Mouse (Mus musculus): Measurements from ENCODE around the gene Fbxo22. TPM values are rescaled to one million over a fixed set of nuclear protein-coding genes. Genes with fewer than 3 reads are reported as not detected.

Gene Fbxo22
- 85.5 and 86.8 TPM in 2 replicates for polyA plus RNA-seq (2016; fragmentation: Nextera tagmentation; extraction: Ambion mirVana)

- Histone ChIP-seq H3K4me2 (replicated peaks) (peak within 1 kb of the TSS; percentile 82), H3K27me3 (no peaks in the 10 kb centered on the region), H3K4me3 (peak within 1 kb of the TSS; percentile 89), H3K4me1 (peaks cover 24% of the 10 kb centered on the region), H3K36me3 (peaks cover 14% of the 10 kb centered on the region), H3K9ac (peak within 1 kb of the TSS; percentile 92), H3K9me3 (replicated peaks) (no peaks in the 10 kb centered on the region), H3K27ac (peak within 1 kb of the TSS; percentile 91)
- peak; percentile 99 for ATAC-seq (ENCODE audit: low FRiP score)
- under 1% methylated on average over 65 of the region's 65 CpGs for WGBS
These were observed at the start of gene Fbxo22 for GRCm38 (mm10) chr9:55208790-55209481. Fbxo22 (plus strand) TSS chr9:55208925.

- Histone ChIP-seq H3K36me3 (0 out of 2 replicates have a peak, but pooled peaks cover 4% of the 10 kb centered on the region), H3K9me3 (replicated peaks) (no peaks in the 10 kb centered on the region), H3K27me3 (no peaks in the 10 kb centered on the region), H3K4me2 (replicated peaks) (no peak overlapping the region), H3K4me3 (no peak overlapping the region), H3K4me1 (no peaks in the 10 kb centered on the region), H3K27ac (no peak overlapping the region), H3K9ac (no peak overlapping the region)
- ATAC-seq (ENCODE audit: low FRiP score), result no peak
- WGBS, result 93% methylated on average over 7 of the region's 7 CpGs
These were observed 37.9 kb upstream of the Fbxo22 start for GRCm38 (mm10) chr9:55170655-55171412.

DNA sequence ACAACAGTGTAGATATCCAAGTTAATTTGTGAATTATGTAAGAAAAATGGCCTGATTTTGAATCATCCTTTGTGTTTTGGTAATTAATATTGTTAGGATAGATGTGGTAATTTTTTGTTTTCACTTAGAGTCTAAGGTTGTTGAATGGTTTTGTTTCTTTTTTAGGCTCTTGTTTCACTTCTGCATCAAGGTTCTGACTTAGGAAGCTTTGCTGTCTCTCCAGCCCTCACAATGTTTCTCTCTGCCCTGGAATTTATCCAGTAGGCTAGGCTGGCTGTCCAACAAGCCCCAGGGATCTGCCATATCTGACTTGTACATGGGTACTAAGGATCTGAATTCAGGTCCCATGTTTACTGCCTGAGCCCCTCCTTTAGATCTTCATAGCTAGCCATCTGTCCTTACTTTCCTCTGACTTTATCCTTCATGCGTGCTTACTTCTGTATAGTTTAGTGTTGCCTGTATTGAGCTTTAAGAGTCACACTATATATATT, 36.5 kb upstream of the Fbxo22 start:
- no peaks in the 10 kb centered on the region for H3K27me3 ChIP-seq
- no peaks in the 10 kb centered on the region for H3K4me1 ChIP-seq
- 0 out of 2 replicates have a peak, but pooled peaks cover 4% of the 10 kb centered on the region for H3K36me3 ChIP-seq
- 98% methylated on average over 1 of the region's 1 CpGs for WGBS
- H3K9me3 ChIP-seq (replicated peaks), result no peaks in the 10 kb centered on the region
- H3K27ac ChIP-seq, result no peak overlapping the region
- no peak overlapping the region for H3K9ac ChIP-seq
- no peak for ATAC-seq (ENCODE audit: low FRiP score)
- no peak overlapping the region for H3K4me2 ChIP-seq (replicated peaks)
- H3K4me3 ChIP-seq, result no peak overlapping the region

DNA sequence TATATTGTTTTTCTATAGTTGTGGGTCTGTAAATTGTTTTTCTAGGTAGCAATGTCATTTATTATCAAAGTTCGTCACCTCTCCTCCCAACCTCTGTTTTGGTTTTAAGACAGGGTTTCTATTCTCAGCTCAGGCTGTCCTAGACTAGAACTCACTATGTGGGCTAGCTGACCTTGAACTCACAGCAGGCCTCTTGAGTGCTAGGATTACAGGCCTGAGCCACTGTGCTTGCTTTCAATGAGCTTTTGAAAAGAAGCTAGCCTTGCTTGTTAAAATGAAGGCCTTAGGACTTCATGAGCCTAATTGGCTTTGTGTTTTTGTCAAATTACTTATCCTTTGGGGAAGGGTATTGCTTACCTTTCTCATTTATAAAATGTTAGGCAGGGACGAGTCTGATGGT, 34.5 kb upstream of the Fbxo22 start:
- ATAC-seq (ENCODE audit: low FRiP score), result no peak
- no peak overlapping the region for H3K9ac ChIP-seq
- H3K27ac ChIP-seq, result no peak overlapping the region
- H3K9me3 ChIP-seq (replicated peaks), result no peaks in the 10 kb centered on the region
- no peaks in the 10 kb centered on the region for H3K27me3 ChIP-seq
- H3K4me2 ChIP-seq (replicated peaks), result no peak overlapping the region
- 0 out of 2 replicates have a peak, but pooled peaks cover 3% of the 10 kb centered on the region for H3K36me3 ChIP-seq
- H3K4me1 ChIP-seq, result no peaks in the 10 kb centered on the region
- no peak overlapping the region for H3K4me3 ChIP-seq
- WGBS, result 81% methylated on average over 2 of the region's 2 CpGs

DNA sequence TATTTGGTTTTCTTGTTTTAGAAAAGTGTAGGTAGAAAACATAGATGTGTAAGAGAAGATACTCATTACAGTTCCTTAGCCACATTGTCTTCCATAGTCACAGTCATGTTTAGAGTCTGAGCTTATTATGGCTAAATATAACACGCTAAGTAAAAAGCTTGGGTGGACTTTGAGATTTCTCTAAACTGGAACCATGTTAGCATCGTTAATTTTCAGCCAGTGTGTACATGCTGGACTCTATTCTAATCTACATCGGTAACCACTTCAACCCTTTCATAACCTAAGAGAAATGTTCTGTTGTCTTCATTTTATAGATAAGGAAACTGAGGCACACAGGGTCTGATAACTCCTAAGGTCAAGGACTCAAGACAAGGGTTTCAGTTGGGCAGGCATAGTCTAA, 12.8 kb upstream of the Fbxo22 start:
- ATAC-seq (ENCODE audit: low FRiP score), result no peak
- no peaks in the 10 kb centered on the region for H3K27me3 ChIP-seq
- 97% methylated on average over 3 of the region's 3 CpGs for WGBS
- no peak overlapping the region for H3K9ac ChIP-seq
- no peaks in the 10 kb centered on the region for H3K9me3 ChIP-seq (replicated peaks)
- no peak overlapping the region for H3K27ac ChIP-seq
- H3K4me1 ChIP-seq, result no peaks in the 10 kb centered on the region
- H3K36me3 ChIP-seq, result peaks cover 14% of the 10 kb centered on the region
- H3K4me3 ChIP-seq, result no peak overlapping the region
- no peak overlapping the region for H3K4me2 ChIP-seq (replicated peaks)

DNA sequence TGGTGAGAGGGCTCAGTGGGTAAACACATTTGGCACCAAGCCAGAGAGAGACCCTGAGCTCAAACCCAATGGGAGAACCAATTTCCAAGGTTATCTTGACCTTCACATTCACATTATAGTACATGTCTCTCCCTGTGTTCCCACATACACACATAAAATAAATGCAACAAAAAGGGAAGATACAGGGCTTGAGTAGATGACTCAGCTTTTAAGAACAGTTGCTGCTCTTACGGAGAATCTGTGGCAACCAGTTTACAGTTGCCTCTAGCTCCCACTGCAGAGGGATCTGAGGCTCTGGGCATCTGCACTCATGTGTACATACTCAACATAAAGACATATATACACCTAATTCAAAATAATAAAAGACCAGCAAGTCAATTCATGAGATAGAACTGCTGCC, 10.5 kb upstream of the Fbxo22 start:
- WGBS, result 97% methylated on average over 1 of the region's 1 CpGs
- Histone ChIP-seq H3K4me3 (no peak overlapping the region), H3K9me3 (replicated peaks) (no peaks in the 10 kb centered on the region), H3K27me3 (no peaks in the 10 kb centered on the region), H3K36me3 (peaks cover 12% of the 10 kb centered on the region), H3K27ac (no peak overlapping the region), H3K4me1 (no peaks in the 10 kb centered on the region), H3K9ac (no peak overlapping the region), H3K4me2 (replicated peaks) (no peak overlapping the region)
- ATAC-seq (ENCODE audit: low FRiP score), result no peak

GRCm38 (mm10) chr9:55199348-55199747, 9.4 kb upstream of the Fbxo22 start:
- Histone ChIP-seq H3K4me1 (no peaks in the 10 kb centered on the region), H3K36me3 (peaks cover 14% of the 10 kb centered on the region), H3K27me3 (no peaks in the 10 kb centered on the region), H3K4me3 (no peak overlapping the region), H3K4me2 (replicated peaks) (no peak overlapping the region), H3K9ac (no peak overlapping the region), H3K9me3 (replicated peaks) (no peaks in the 10 kb centered on the region), H3K27ac (no peak overlapping the region)
- 81% methylated on average over 2 of the region's 2 CpGs for WGBS
- no peak for ATAC-seq (ENCODE audit: low FRiP score)

DNA sequence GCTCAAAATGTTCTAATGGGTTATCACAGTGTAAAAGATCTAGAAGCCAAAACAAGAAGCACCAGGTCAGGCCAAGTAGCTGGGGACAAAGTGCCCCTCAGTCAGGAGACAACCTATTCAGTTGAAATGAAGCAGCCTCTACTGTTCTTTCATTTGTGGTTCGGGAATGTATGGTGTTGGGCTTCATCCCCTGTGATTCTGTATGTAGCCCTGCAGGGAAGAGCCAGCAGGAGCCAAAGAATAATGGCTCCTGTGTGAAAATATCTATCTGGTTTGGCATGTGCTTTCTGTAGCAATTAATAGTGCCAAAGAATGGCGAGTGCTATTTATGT, 301 bp upstream of the Fbxo22 start:
- H3K4me2 ChIP-seq (replicated peaks), result peak overlapping the region; percentile 82
- peak overlapping the region; percentile 92 for H3K9ac ChIP-seq
- H3K4me1 ChIP-seq, result peaks cover 24% of the 10 kb centered on the region
- H3K9me3 ChIP-seq (replicated peaks), result no peaks in the 10 kb centered on the region
- peak; percentile 51 for ATAC-seq (ENCODE audit: low FRiP score)
- 0% methylated on average over 2 of the region's 2 CpGs for WGBS
- H3K36me3 ChIP-seq, result peaks cover 9% of the 10 kb centered on the region
- no peaks in the 10 kb centered on the region for H3K27me3 ChIP-seq
- H3K4me3 ChIP-seq, result peak overlapping the region; percentile 89
- peak overlapping the region; percentile 91 for H3K27ac ChIP-seq

DNA sequence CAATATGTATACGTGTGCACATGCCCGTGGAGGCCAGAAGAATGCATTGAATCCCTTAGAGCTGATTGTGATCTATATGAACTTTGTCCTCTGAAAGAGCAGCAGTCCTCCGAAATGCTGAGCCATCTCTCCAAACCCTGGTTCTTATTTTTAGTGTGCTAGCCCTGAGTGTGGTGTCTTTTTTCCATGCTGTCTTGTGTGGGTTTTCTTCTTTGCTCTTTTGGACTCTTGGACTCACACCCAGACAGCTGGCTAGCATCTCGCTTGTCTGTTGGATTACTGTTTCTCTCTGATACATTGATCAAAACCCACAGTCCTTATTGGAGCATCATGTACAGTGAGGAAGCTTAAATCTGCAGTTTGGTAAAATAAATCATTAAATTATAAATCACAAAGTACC, 2.9 kb downstream of the Fbxo22 start:
- Histone ChIP-seq H3K4me3 (no peak overlapping the region), H3K9me3 (replicated peaks) (no peaks in the 10 kb centered on the region), H3K36me3 (peaks cover 34% of the 10 kb centered on the region), H3K4me2 (replicated peaks) (no peak overlapping the region), H3K9ac (no peak overlapping the region), H3K27me3 (no peaks in the 10 kb centered on the region), H3K4me1 (peaks cover 24% of the 10 kb centered on the region), H3K27ac (no peak overlapping the region; the same call in 1 of the 2 replicates)
- ATAC-seq (ENCODE audit: low FRiP score), result no peak
- 81% methylated on average over 4 of the region's 4 CpGs for WGBS

GRCm38 (mm10) chr9:55213396-55213795, 4.7 kb downstream of the Fbxo22 start:
- no peak for ATAC-seq (ENCODE audit: low FRiP score)
- H3K9ac ChIP-seq, result no peak overlapping the region
- no peaks in the 10 kb centered on the region for H3K9me3 ChIP-seq (replicated peaks)
- H3K27me3 ChIP-seq, result no peaks in the 10 kb centered on the region
- H3K4me1 ChIP-seq, result peaks cover 18% of the 10 kb centered on the region
- WGBS, result 94% methylated on average over 1 of the region's 1 CpGs
- peaks cover 52% of the 10 kb centered on the region for H3K36me3 ChIP-seq
- H3K4me3 ChIP-seq, result no peak overlapping the region
- no peak overlapping the region for H3K4me2 ChIP-seq (replicated peaks)
- H3K27ac ChIP-seq, result no peak overlapping the region

DNA sequence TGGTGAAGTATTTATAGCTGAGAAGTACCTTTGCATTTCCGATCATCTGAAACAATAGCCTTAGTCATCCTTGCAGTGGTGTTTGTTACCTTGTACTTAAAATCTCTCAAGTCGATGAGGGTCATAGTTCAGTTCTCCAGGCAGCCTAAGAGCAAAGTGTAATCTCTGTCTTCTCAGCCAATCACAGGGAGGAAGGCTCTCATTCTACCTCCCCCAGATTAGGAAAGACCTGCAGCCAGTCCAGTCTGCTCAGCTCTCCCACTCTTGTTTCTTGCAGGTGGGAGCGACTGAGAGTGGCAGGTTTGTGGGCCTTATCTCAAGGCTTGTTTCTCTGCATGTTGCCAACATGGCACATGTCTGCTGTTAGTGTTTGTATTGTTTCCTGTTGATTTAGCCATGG, 6.3 kb downstream of the Fbxo22 start:
- Histone ChIP-seq H3K27ac (no peak overlapping the region), H3K27me3 (no peaks in the 10 kb centered on the region), H3K9me3 (replicated peaks) (no peaks in the 10 kb centered on the region), H3K4me2 (replicated peaks) (no peak overlapping the region), H3K4me1 (peaks cover 11% of the 10 kb centered on the region), H3K4me3 (no peak overlapping the region), H3K36me3 (peaks cover 67% of the 10 kb centered on the region), H3K9ac (no peak overlapping the region)
- WGBS, result 93% methylated on average over 3 of the region's 3 CpGs
- ATAC-seq (ENCODE audit: low FRiP score), result no peak

- H3K9me3 ChIP-seq (replicated peaks), result no peaks in the 10 kb centered on the region
- no peak overlapping the region for H3K4me2 ChIP-seq (replicated peaks)
- peaks cover 73% of the 10 kb centered on the region for H3K36me3 ChIP-seq
- no peak overlapping the region for H3K4me3 ChIP-seq
- H3K27ac ChIP-seq, result no peak overlapping the region
- ATAC-seq (ENCODE audit: low FRiP score), result no peak
- H3K4me1 ChIP-seq, result peaks cover 6% of the 10 kb centered on the region
- no peaks in the 10 kb centered on the region for H3K27me3 ChIP-seq
- no peak overlapping the region for H3K9ac ChIP-seq
- WGBS, result 72% methylated on average over 3 of the region's 3 CpGs
These were observed 6.9 kb downstream of the Fbxo22 start for GRCm38 (mm10) chr9:55215648-55216047.
